Mouse (Mus musculus): ENCODE data around the gene Gm45337. TPM values are rescaled to one million over a fixed set of nuclear protein-coding genes. Genes with fewer than 3 reads are reported as not detected.
"Not testable (repeated sequence)": the region's sequence is repeated elsewhere in the genome, so short reads cannot be mapped to it uniquely, and the experiment has no call there.

Gm45337 gene
- polyA plus RNA-seq, 1 experiment, result not detected

DNA sequence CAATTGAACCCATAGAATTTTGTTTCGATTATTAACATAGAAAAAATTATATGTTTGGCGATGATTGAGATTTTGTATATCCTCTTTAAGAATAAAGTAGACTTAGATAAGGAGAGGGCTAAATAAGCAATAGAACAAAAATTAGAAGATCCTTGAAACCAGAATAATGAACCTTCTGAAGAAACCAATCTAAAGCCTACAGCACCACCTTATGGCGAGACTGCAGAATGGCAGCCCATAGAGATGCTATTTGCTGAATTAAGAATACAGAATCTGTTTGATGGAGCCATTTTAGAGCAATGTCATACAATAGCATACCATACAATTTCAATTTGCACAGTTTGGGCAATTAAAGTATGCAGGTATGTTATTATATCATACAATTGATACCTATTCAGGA lies 25.4 kb upstream of the Gm45337 start:
- no peaks in the 10 kb centered on the region for H3K4me1 ChIP-seq (ENCODE audit: control insufficient read depth, insufficient read depth, low read length)
- H3K36me3 ChIP-seq (ENCODE audit: control insufficient read depth, insufficient read depth, low read length, poor library complexity, severe bottlenecking), result no peaks in the 10 kb centered on the region
- H3K9ac ChIP-seq (ENCODE audit: low read depth, poor library complexity, severe bottlenecking), result no peak overlapping the region
- H3K27me3 ChIP-seq (ENCODE audit: control insufficient read depth, insufficient read depth, low read length, poor library complexity, severe bottlenecking), result no peaks in the 10 kb centered on the region
- H3K4me3 ChIP-seq (ENCODE audit: low read depth, low read length), result no peak overlapping the region
- H3K9me3 ChIP-seq (replicated peaks; ENCODE audit: control insufficient read depth, insufficient read depth, low read length, poor library complexity, severe bottlenecking), result no peaks in the 10 kb centered on the region
- H3K27ac ChIP-seq (ENCODE audit: insufficient read depth, low read length), result no peak overlapping the region
- TF ChIP-seq EP300 (IDR thresholded peaks at IDR 0.05; ENCODE audit: insufficient read depth, low read depth, low read length) (no peak), CTCF (IDR thresholded peaks at IDR 0.05; ENCODE audit: low read depth, low read length) (no peak), POLR2A (IDR thresholded peaks at IDR 0.05; ENCODE audit: insufficient read depth, low read length) (no peak)

GRCm38 (mm10) chr7:142165639-142166038 lies 21.2 kb upstream of the Gm45337 start, which contains the start of gene Gm4553:
TSS of gene Gm4553 (minus strand) at chr7:142165739.
- H3K9ac ChIP-seq (ENCODE audit: low read depth, poor library complexity, severe bottlenecking); H3K4me1 ChIP-seq (ENCODE audit: control insufficient read depth, insufficient read depth, low read length); H3K9me3 ChIP-seq (replicated peaks; ENCODE audit: control insufficient read depth, insufficient read depth, low read length, poor library complexity, severe bottlenecking); H3K27ac ChIP-seq (ENCODE audit: insufficient read depth, low read length); H3K4me3 ChIP-seq (ENCODE audit: low read depth, low read length); H3K36me3 ChIP-seq (ENCODE audit: control insufficient read depth, insufficient read depth, low read length, poor library complexity, severe bottlenecking); H3K27me3 ChIP-seq (ENCODE audit: control insufficient read depth, insufficient read depth, low read length, poor library complexity, severe bottlenecking): not testable (repeated sequence)

GRCm38 (mm10) chr7:142159366-142159765 lies 15.0 kb upstream of the Gm45337 start:
- H3K9me3 ChIP-seq (replicated peaks; ENCODE audit: control insufficient read depth, insufficient read depth, low read length, poor library complexity, severe bottlenecking), result no peaks in the 10 kb centered on the region
- no peaks in the 10 kb centered on the region for H3K4me1 ChIP-seq (ENCODE audit: control insufficient read depth, insufficient read depth, low read length)
- no peaks in the 10 kb centered on the region for H3K27me3 ChIP-seq (ENCODE audit: control insufficient read depth, insufficient read depth, low read length, poor library complexity, severe bottlenecking)
- no peaks in the 10 kb centered on the region for H3K36me3 ChIP-seq (ENCODE audit: control insufficient read depth, insufficient read depth, low read length, poor library complexity, severe bottlenecking)
- no peak overlapping the region for H3K4me3 ChIP-seq (ENCODE audit: low read depth, low read length)
- no peak overlapping the region for H3K9ac ChIP-seq (ENCODE audit: low read depth, poor library complexity, severe bottlenecking)
- TF ChIP-seq EP300 (IDR thresholded peaks at IDR 0.05; ENCODE audit: insufficient read depth, low read depth, low read length) (no peak), CTCF (IDR thresholded peaks at IDR 0.05; ENCODE audit: low read depth, low read length) (no peak), POLR2A (IDR thresholded peaks at IDR 0.05; ENCODE audit: insufficient read depth, low read length) (no peak)
- no peak overlapping the region for H3K27ac ChIP-seq (ENCODE audit: insufficient read depth, low read length)

- H3K36me3 ChIP-seq (ENCODE audit: control insufficient read depth, insufficient read depth, low read length, poor library complexity, severe bottlenecking); H3K9me3 ChIP-seq (replicated peaks; ENCODE audit: control insufficient read depth, insufficient read depth, low read length, poor library complexity, severe bottlenecking); H3K27ac ChIP-seq (ENCODE audit: insufficient read depth, low read length); H3K27me3 ChIP-seq (ENCODE audit: control insufficient read depth, insufficient read depth, low read length, poor library complexity, severe bottlenecking); H3K9ac ChIP-seq (ENCODE audit: low read depth, poor library complexity, severe bottlenecking); H3K4me1 ChIP-seq (ENCODE audit: control insufficient read depth, insufficient read depth, low read length); H3K4me3 ChIP-seq (ENCODE audit: low read depth, low read length): not testable (repeated sequence)
Measured at GRCm38 (mm10) chr7:142157013-142157412, 12.6 kb upstream of the Gm45337 start, which contains the start of gene Gm29735. TSS of gene Gm29735 (minus strand) at chr7:142157113.

- Histone ChIP-seq H3K4me3 (ENCODE audit: low read depth, low read length) (no peak overlapping the region), H3K27me3 (ENCODE audit: control insufficient read depth, insufficient read depth, low read length, poor library complexity, severe bottlenecking) (no peaks in the 10 kb centered on the region; the same call in 1 of the 2 replicates), H3K36me3 (ENCODE audit: control insufficient read depth, insufficient read depth, low read length, poor library complexity, severe bottlenecking) (no peaks in the 10 kb centered on the region), H3K27ac (ENCODE audit: insufficient read depth, low read length) (no peak overlapping the region), H3K4me1 (ENCODE audit: control insufficient read depth, insufficient read depth, low read length) (no peaks in the 10 kb centered on the region), H3K9me3 (replicated peaks; ENCODE audit: control insufficient read depth, insufficient read depth, low read length, poor library complexity, severe bottlenecking) (no peaks in the 10 kb centered on the region), H3K9ac (ENCODE audit: low read depth, poor library complexity, severe bottlenecking) (no peak overlapping the region)
- no peak for TF ChIP-seq CTCF (IDR thresholded peaks at IDR 0.05; ENCODE audit: low read depth, low read length)
- no peak for TF ChIP-seq POLR2A (IDR thresholded peaks at IDR 0.05; ENCODE audit: insufficient read depth, low read length)
- no peak for TF ChIP-seq EP300 (IDR thresholded peaks at IDR 0.05; ENCODE audit: insufficient read depth, low read depth, low read length)
Measured at GRCm38 (mm10) chr7:142155308-142155707, 10.9 kb upstream of the Gm45337 start.

- Histone ChIP-seq H3K4me1 (ENCODE audit: control insufficient read depth, insufficient read depth, low read length) (no peaks in the 10 kb centered on the region), H3K9ac (ENCODE audit: low read depth, poor library complexity, severe bottlenecking) (no peak overlapping the region), H3K4me3 (ENCODE audit: low read depth, low read length) (no peak overlapping the region), H3K9me3 (replicated peaks; ENCODE audit: control insufficient read depth, insufficient read depth, low read length, poor library complexity, severe bottlenecking) (no peaks in the 10 kb centered on the region), H3K36me3 (ENCODE audit: control insufficient read depth, insufficient read depth, low read length, poor library complexity, severe bottlenecking) (no peaks in the 10 kb centered on the region), H3K27me3 (ENCODE audit: control insufficient read depth, insufficient read depth, low read length, poor library complexity, severe bottlenecking) (no peaks in the 10 kb centered on the region; the same call in 1 of the 2 replicates), H3K27ac (ENCODE audit: insufficient read depth, low read length) (no peak overlapping the region)
- TF ChIP-seq CTCF (IDR thresholded peaks at IDR 0.05; ENCODE audit: low read depth, low read length), result no peak
- no peak for TF ChIP-seq POLR2A (IDR thresholded peaks at IDR 0.05; ENCODE audit: insufficient read depth, low read length)
- TF ChIP-seq EP300 (IDR thresholded peaks at IDR 0.05; ENCODE audit: insufficient read depth, low read depth, low read length), result no peak
Measured at GRCm38 (mm10) chr7:142152191-142152590, 7.8 kb upstream of the Gm45337 start.

Measured in ES-Bruce4 (cell line).